Mouse (Mus musculus) thymus, postnatal 36 days (tissue): ENCODE data around the gene Lpcat1.

ENCODE experiments used
- DNase-seq, 2 experiments: peaks; one replicate each; pipeline ENCODE4 v3.0.0; 2022; ENCODE audit warnings: mixed read lengths in 2 of 2

Lpcat1 gene

GRCm38 (mm10) chr13:73467034-73467420, at the start of gene Lpcat1:
Gene Lpcat1, plus strand, starts transcription at chr13:73467197.
- peak; percentile 87 for DNase-seq

GRCm38 (mm10) chr13:73417478-73418220, 49.3 kb upstream of the Lpcat1 start:
- peak in 1 of 2 experiments; percentile 16 for DNase-seq

DNA sequence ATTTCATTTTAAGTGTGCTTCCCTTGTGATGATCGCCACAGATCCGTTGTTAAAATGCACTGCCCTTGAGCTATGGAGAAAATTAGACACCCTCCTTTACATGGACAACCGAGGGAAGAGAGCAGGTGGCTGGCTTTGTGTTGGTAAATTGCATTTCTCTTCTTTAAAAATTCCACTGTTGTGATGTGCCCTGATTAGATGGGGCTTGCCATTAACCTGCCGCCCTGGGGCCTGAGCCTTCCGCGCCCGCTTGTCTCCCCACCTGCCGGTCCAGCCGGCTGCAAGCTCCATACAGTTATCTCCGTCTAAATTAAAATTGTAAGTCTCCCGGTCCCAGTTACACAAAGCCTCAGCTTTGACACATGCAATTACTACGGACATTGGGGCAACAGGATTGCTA, 48.7 kb upstream of the Lpcat1 start:
- DNase-seq, result no peak

GRCm38 (mm10) chr13:73419244-73419643, 47.8 kb upstream of the Lpcat1 start:
- no peak for DNase-seq

DNA sequence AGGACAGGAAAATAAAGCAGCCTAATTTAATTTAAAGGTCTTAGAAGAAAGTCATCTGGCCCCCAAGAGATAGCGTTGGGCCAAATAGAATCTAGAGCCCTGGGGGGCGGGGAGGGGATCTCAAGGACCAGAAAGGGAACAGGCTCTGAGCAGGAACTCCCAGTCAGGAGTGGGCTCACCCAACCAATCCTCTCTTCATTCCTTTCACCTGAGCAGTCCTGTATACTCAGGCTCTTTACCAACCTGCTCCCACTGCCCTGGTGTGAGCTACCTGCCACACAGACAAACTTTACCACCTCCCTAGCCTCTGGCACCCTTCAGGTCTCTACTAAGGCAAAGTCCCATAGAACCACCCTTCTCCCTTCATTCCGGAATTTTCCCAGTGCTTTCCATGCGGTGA, 44.0 kb upstream of the Lpcat1 start:
- no peak for DNase-seq

DNA sequence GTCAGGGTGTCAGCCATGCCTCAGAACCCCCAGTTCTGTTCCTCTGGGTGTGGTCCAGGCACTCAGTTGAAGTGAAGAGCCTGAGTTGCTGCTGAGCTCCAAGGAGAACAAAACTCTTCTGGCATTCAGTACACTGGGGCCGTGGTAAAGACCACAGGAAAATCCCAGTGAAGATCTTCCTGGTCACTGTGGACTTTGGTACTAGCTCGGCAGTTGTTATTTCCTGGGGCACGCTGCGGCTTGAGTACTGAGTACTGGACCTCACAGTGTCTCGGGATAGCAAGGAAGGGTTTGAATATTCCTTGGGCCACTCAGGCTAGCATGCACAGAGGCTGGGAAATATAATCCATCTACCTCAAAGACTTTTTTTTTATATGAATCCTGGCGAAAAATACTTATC, 42.0 kb upstream of the Lpcat1 start:
- DNase-seq, result no peak

DNA sequence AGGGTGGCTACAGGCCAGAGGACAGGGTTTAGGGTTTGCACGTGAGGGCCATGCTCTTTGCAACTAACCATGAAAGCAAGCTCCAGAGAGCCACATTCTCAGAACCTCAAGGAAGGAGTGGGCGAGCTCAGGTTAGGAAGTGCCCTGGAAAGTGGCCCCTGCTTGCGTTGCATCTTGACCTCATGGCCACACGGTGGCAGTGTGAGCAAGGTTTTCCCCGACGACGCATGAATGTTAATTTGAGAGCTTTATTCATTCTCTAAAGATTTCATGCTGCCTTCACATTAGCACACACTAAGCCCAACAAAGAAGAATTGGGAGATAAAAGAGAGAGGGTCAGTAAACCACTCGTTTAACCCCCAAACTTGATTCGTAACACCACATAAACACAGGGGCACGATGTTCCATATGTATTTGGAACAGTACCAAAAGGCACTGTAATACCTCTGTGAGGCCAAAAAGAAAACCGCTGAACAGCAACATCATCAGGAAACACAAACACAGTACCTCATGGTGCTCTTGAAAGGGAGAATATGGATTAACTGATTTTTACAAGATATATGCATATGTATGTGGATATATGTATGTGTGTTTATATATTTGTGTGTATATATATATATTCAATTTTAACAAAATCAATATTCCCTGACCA, 41.0 kb upstream of the Lpcat1 start:
- peak; percentile 56 for DNase-seq

DNA sequence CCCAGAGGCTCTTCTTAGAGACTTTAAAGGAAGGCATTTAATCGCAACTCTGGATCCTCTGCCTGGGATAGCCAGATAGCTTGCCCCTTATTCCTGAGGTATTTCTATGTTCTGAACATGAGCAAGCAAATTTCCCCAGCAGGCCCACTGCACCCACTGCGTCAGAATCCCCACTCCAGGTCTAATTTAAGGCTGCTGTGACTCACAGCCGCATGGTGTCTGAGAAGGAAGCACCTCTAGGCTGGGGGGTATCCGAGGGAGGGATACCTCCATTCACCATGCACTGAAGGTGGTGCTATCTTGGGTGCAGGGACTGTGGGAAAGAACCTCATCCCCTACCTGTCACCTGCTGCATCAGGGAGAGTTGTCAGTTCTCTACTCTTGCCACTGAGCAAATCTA, 40.4 kb upstream of the Lpcat1 start:
- no peak for DNase-seq

DNA sequence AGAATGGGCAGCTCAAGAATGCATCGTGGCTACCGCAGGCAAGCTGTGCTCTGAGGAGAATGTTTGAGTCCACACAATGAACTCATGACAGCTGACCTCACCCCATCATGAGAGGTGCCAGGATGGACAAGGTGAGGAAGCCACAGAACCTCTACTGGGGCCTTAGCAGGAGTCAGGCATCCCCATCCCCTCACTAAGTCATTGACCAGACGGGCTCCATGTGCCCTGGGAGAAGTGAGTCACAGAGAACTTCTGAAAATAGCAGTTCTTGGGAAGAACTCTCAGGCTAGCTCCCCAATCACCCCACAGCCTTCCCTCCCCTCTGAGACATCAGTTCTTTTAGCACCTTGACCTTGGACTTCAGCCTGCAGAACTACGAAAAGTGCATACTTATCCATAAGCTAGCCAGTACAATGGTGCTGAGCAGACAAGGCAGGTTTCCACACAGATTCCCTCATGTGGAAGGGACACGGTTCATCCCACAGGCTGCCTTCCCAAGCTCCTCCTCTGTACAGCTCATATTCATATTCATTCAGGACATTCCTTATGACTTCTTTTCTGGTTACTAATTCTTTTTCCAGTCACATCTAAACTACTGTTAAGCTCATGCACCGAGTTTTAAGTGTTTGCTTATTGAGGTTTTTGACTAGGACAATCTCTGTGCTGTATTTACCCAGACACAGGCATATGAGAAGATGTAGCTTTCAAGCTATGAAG, 37.2 kb upstream of the Lpcat1 start:
- DNase-seq, result no peak

- no peak for DNase-seq
Observed at GRCm38 (mm10) chr13:73432466-73433149, 34.4 kb upstream of the Lpcat1 start.

GRCm38 (mm10) chr13:73433681-73434535, 33.1 kb upstream of the Lpcat1 start:
- no peak for DNase-seq

DNA sequence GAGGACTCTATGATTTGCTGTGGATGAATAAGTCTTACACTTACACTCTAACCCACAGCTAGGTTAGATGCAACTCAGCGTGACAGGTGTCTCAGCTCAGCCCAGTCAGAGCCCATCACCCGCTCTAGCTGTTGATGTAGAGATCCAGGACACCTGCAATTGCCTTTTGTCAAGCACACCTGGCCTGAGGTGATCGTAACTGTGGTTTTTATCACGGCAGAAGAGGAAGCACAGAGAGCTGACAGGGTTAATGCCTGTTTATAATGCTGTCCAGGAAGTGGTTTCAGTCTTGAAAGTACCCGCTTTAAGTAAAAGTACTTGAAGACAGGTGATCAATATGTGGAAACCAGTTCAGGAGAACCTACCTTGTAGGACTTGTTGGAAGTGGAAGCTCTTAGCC, 32.3 kb upstream of the Lpcat1 start:
- DNase-seq, result no peak

- no peak for DNase-seq
Observed at GRCm38 (mm10) chr13:73435662-73436061, 31.3 kb upstream of the Lpcat1 start.

- no peak for DNase-seq
Observed at GRCm38 (mm10) chr13:73439057-73439456, 27.9 kb upstream of the Lpcat1 start.

DNA sequence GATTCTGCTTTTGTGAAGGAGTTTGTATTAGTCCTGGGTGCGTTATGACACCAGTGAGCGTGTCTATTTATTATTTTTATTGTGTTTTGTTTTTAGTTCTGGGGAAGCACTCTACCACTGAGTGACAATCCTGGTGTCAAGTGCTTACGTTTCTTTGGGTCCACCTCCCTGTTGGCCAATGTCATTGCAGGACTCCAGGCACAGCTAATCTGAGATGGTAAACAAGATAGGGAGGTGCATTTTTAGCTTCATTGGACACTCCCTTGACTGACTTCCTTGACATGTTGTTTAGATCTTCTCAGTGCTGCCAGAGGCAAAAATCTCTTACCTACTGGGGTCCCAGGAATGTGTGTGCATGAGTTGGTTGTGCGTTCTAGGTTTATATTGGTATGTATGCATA, 26.0 kb upstream of the Lpcat1 start:
- no peak for DNase-seq

DNA sequence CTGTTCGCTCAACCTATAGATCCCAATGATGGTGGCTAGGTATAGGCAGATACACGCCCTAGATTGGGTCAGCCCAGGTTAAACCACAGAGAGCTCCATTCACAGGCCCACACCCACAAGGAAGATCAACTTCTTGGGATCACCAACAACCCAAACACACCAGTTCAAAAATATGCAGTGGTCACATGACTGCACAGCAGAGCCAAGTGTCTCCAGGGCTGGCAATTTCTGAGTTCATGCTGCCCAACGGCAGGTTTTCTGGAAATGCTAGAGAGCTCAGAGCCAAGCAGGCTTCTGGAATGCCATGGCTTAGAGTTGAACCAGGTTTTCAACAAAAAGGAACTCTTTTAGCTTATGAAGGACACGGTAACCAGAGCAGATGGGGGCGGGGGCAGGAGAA, 25.3 kb upstream of the Lpcat1 start:
- no peak for DNase-seq

DNA sequence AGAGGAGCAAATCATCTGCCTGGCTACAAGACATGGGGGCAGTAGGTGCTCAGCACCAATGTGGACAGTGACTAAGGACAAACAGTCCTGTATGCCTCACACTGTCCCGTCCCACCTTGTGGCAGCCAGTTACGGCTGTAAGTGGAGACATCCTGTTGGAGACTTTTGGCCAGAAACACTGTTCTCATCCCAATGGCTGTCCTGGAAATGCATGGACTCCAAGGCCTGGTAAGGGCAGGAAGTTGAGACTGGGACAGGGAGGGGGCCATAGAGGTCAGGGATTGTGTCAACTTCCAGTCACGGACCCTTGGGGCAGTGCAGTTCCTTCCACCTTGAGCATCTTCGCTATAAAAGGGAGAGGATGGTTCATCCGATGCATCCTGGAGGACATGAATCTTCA, 24.6 kb upstream of the Lpcat1 start:
- no peak for DNase-seq

DNA sequence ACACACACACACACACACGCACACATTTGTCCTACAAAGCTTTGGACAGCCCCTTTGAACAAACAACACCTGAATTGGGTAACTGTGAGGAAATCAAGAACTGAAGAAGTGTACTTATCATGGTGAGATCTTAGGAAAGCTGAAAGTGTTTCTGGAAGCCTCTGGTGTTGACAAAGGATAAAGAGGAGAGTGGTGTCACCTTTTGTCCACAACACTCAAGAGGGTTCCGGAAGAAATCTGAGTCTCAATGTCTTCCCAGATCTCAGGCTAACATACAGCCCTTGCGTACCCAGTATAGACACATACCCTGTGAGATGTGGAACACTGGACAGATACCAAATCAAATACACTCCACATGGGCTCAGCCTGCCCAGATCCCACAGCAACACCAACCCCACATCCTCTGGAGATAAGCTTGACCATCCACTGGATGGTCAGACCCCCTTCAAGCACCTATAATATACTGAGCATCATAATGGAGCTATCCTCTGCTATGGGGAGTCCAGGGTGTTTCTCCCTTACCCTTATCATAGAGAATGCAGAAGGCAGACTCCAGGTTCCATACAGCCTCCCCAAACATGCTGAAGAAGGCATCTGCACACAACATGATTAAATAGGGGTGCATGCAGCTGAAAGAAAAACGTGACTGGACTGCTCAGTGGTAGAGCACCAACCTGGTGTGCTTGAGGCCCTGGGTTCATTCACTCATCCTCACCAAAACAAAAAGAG, 23.7 kb upstream of the Lpcat1 start:
- DNase-seq, result no peak

DNA sequence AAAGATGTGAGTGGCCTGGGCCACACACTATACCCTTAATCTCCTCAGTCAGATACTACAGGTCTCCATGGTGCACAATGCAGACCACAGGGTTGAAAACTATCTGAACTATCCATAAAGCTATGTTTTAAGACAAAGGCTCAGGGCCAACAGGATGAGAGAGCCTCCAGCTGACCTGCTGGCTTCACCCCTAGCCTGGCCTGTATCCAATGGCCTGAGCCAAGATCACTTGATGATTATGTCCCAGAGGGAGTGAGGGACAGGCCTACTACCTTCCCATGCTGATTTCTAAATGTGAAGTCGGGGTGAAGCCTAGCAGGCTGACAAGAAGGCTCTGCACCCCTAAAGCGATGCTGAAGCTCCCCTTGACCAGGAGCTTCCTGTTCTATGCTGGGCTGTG, 21.9 kb upstream of the Lpcat1 start:
- no peak for DNase-seq

DNA sequence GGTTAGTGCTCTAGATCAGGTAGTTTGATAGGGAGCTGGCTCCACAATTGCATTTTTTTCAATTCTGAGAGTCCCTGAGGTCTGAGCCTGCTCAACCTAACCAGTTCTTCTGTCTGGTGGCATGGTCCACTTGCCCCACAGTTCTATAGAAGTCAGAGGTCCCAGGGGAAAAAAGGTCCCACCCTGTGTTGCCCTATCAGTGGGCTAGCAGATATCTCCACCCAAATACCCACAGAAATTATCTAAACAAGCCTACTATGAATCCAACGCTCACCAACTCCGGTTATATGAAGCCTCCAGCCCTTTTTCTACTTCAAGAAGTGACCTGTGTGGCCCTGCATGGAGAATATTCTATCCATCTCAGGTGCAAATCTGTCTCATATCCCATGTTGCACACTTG, 20.9 kb upstream of the Lpcat1 start:
- DNase-seq, result no peak

- no peak for DNase-seq
Observed at GRCm38 (mm10) chr13:73446494-73446893, 20.5 kb upstream of the Lpcat1 start.

- DNase-seq, result no peak
Observed at GRCm38 (mm10) chr13:73446943-73447342, 20.1 kb upstream of the Lpcat1 start.
